Mouse (Mus musculus) hindbrain, embryonic 11.5 days (tissue): ENCODE results near the gene G0s2. TPM values are rescaled to one million over a fixed set of nuclear protein-coding genes. Genes with fewer than 3 reads are reported as not detected.

ENCODE experiments used
- ATAC-seq: fragments of 200-750 bp; cut with Nextera tagmentation; 2 replicates; pipeline ENCODE4 v1.8.0; 2017; ENCODE audit warnings: mild to moderate bottlenecking, moderate TSS enrichment, moderate library complexity; ENCODE audit not compliant: low FRiP score
- DNase-seq: peaks from one replicate; pipeline ENCODE4 v3.0.0-alpha.2; 2015; ENCODE audit warnings: low spot score
- H3K27ac ChIP-seq: fragments of 300-500 bp; sonication (generic); 2 replicates; pipeline ENCODE4 v1.5.1; 2014; ENCODE audit warnings: mild to moderate bottlenecking, low read depth, low read length
- H3K27me3 ChIP-seq: fragments of 300-500 bp; sonication (generic); 2 replicates; pipeline ENCODE4 v1.6.1; 2014; ENCODE audit warnings: mild to moderate bottlenecking, low read length, moderate library complexity, mixed read lengths; ENCODE audit not compliant: control insufficient read depth, insufficient read depth
- H3K36me3 ChIP-seq: fragments of 300-500 bp; sonication (generic); 2 replicates; pipeline ENCODE4 v1.6.1; 2014; ENCODE audit warnings: mild to moderate bottlenecking, low read length, moderate library complexity, mixed read lengths; ENCODE audit not compliant: control insufficient read depth, insufficient read depth
- H3K4me1 ChIP-seq: fragments of 300-500 bp; sonication (generic); replicated peaks from 2 replicates; pipeline ENCODE4 v1.6.1; 2014; ENCODE audit warnings: low read length, mixed read lengths; ENCODE audit not compliant: control insufficient read depth, insufficient read depth
- H3K4me2 ChIP-seq: fragments of 300-500 bp; sonication (generic); replicated peaks from 2 replicates; pipeline ENCODE4 v1.6.1; 2014; ENCODE audit warnings: mild to moderate bottlenecking, low read depth, low read length
- H3K4me3 ChIP-seq: fragments of 300-500 bp; sonication (generic); 2 replicates; pipeline ENCODE4 v1.5.1; 2014; ENCODE audit warnings: low read depth, low read length
- H3K9ac ChIP-seq: fragments of 300-500 bp; sonication (generic); 2 replicates; pipeline ENCODE4 v1.6.1; 2014; ENCODE audit warnings: low read depth, low read length
- H3K9me3 ChIP-seq: fragments of 300-500 bp; sonication (generic); 2 replicates; pipeline ENCODE4 v1.6.1; 2016; ENCODE audit warnings: low read length; ENCODE audit not compliant: control insufficient read depth
- WGBS: fragments of 180-500 bp; shearing (Covaris S2); extraction: QIAGEN DNeasy Blood & Tissue Kit; methylation state at CpG from one replicate; pipeline ENCODE4 v1.1.7; 2014; 5-methylcytosine and 5-hydroxymethylcytosine counted together
- polyA plus RNA-seq: library from polyadenylated mRNA; unstranded; fragments of >200 nt; fragmentation: Nextera tagmentation; extraction: Ambion mirVana; gene quantifications from 2 replicates; pipeline ENCODE4 v1.2.1, GENCODE M21; 2014

G0s2 gene
- polyA plus RNA-seq, 1 experiment from 2014 or later, result 7.5 TPM

- Histone ChIP-seq H3K4me1 (no peaks in the 10 kb centered on the region), H3K27me3 (no peaks in the 10 kb centered on the region), H3K36me3 (no peaks in the 10 kb centered on the region), H3K9ac (no peak overlapping the region), H3K4me2 (no peak overlapping the region), H3K27ac (no peak overlapping the region), H3K9me3 (no peaks in the 10 kb centered on the region), H3K4me3 (no peak overlapping the region)
- no peak for DNase-seq
- ATAC-seq, result no peak
- WGBS, result 33% methylated on average over 3 of the region's 3 CpGs
Observed at GRCm38 (mm10) chr1:193225531-193225930, 47.5 kb downstream of the G0s2 start.

Other genes starting within 250 kb of the G0s2 start
- gene Syt14, start 237.4 kb downstream of the G0s2 start, polyA plus RNA-seq, result 7.4 and 8.7 TPM in 2 replicates
- gene Diexf, start 142.9 kb downstream of the G0s2 start, polyA plus RNA-seq, result 11.5 and 12.7 TPM in 2 replicates
- 3.1 and 4.4 TPM in 2 replicates for gene Irf6, start 120.1 kb downstream of the G0s2 start, polyA plus RNA-seq
- gene A130010J15Rik, start 105.2 kb downstream of the G0s2 start, polyA plus RNA-seq, result 14.6 and 16.2 TPM in 2 replicates
- 1.9 and 2.3 TPM in 2 replicates for gene Traf3ip3, start 71.5 kb downstream of the G0s2 start, polyA plus RNA-seq
- gene Lamb3, start 65.5 kb downstream of the G0s2 start, polyA plus RNA-seq, result 0.12 and 0.38 TPM in 2 replicates
- gene Hsd11b1, start 9.1 kb downstream of the G0s2 start, polyA plus RNA-seq, result 0.54 TPM in 1 of 2 replicates, not detected in the other
- 12.2 and 13.7 TPM in 2 replicates for gene Camk1g, start 97.1 kb upstream of the G0s2 start, polyA plus RNA-seq